Mouse (Mus musculus) testis, adult 2 months (tissue): ENCODE measurements around the gene Akap13. TPM values are rescaled to one million over a fixed set of nuclear protein-coding genes. Genes with fewer than 3 reads are reported as not detected.
A peak's percentile ranks its signal among the peaks of the same experiment; 100 is the strongest.

Experiments used
- H3K27ac ChIP-seq: fragments of 200-500 bp; 2 replicates; pipeline ENCODE4 v1.5.1; 2012; ENCODE audit warnings: low read depth, low read length; ENCODE audit not compliant: control insufficient read depth, insufficient read depth
- H3K27me3 ChIP-seq: fragments of 200-500 bp; 2 replicates; pipeline ENCODE4 v1.6.1; 2012; ENCODE audit warnings: mild to moderate bottlenecking, low read length, moderate library complexity; ENCODE audit not compliant: control insufficient read depth, insufficient read depth
- H3K36me3 ChIP-seq: fragments of 200-500 bp; 2 replicates; pipeline ENCODE4 v1.6.1; 2012; ENCODE audit warnings: mild to moderate bottlenecking, low read length; ENCODE audit not compliant: control insufficient read depth, insufficient read depth
- H3K4me1 ChIP-seq: fragments of 200-500 bp; 2 replicates; pipeline ENCODE4 v1.6.1; 2012; ENCODE audit warnings: low read length; ENCODE audit not compliant: control insufficient read depth, insufficient read depth
- H3K4me3 ChIP-seq: fragments of 200-500 bp; 2 replicates; pipeline ENCODE4 v1.5.1; 2012; ENCODE audit warnings: low read depth, mild to moderate bottlenecking, low read length, moderate library complexity, mixed read lengths; ENCODE audit not compliant: control insufficient read depth
- CTCF ChIP-seq: fragments of 200-500 bp; IDR thresholded peaks from 2 replicates; pipeline ENCODE4 v1.5.1; 2012; ENCODE audit warnings: low read depth, mild to moderate bottlenecking, inconsistent platforms, low read length, moderate library complexity; ENCODE audit not compliant: control insufficient read depth, insufficient read depth, insufficient replicate concordance
- POLR2A ChIP-seq: fragments of 200-500 bp; IDR thresholded peaks from 2 replicates; pipeline ENCODE4 v1.6.1; 2012; ENCODE audit warnings: low read depth, mild to moderate bottlenecking, inconsistent platforms, low read length, moderate library complexity; ENCODE audit not compliant: control insufficient read depth
- polyA plus RNA-seq: library from polyadenylated mRNA; depleted of rRNA; stranded (reverse); fragments of >200 nt; gene quantifications from 2 replicates; pipeline ENCODE4 v1.2.3, GENCODE M21; 2012

The Akap13 gene
- polyA plus RNA-seq, 1 experiment = 4.1 TPM

GRCm38 (mm10) chr7:75641415-75642177, 186.3 kb downstream of the Akap13 start:
- Histone ChIP-seq H3K27me3 (no peaks in the 10 kb centered on the region), H3K27ac (peak overlapping the region; percentile 55; the same call in 1 of the 2 replicates), H3K4me1 (no peaks in the 10 kb centered on the region), H3K36me3 (no peaks in the 10 kb centered on the region), H3K4me3 (no peak overlapping the region)
- TF ChIP-seq CTCF (no peak), POLR2A (no peak)

GRCm38 (mm10) chr7:75642178-75642777, 186.9 kb downstream of the Akap13 start:
- Histone ChIP-seq H3K4me3 (no peak overlapping the region), H3K36me3 (no peaks in the 10 kb centered on the region), H3K4me1 (no peaks in the 10 kb centered on the region), H3K27ac (peak overlapping the region; percentile 22; the same call in 1 of the 2 replicates), H3K27me3 (no peaks in the 10 kb centered on the region)
- TF ChIP-seq POLR2A = no peak
- TF ChIP-seq CTCF = no peak

- Histone ChIP-seq H3K36me3 (no peaks in the 10 kb centered on the region), H3K27ac (peak overlapping the region; percentile 42; the same call in 1 of the 2 replicates), H3K4me3 (peak overlapping the region; percentile 37), H3K4me1 (no peaks in the 10 kb centered on the region), H3K27me3 (no peaks in the 10 kb centered on the region)
- TF ChIP-seq POLR2A = no peak
- TF ChIP-seq CTCF = no peak
Observed at GRCm38 (mm10) chr7:75642846-75643563, 187.7 kb downstream of the Akap13 start.

GRCm38 (mm10) chr7:75643986-75644385, 188.7 kb downstream of the Akap13 start:
- Histone ChIP-seq H3K36me3 (no peaks in the 10 kb centered on the region), H3K4me3 (no peak overlapping the region), H3K27ac (peak overlapping the region; percentile 2; the same call in 1 of the 2 replicates)

GRCm38 (mm10) chr7:75644585-75644984, 189.3 kb downstream of the Akap13 start:
- Histone ChIP-seq H3K4me1 (no peaks in the 10 kb centered on the region), H3K27me3 (no peaks in the 10 kb centered on the region), H3K27ac (no peak overlapping the region), H3K4me3 (no peak overlapping the region), H3K36me3 (no peaks in the 10 kb centered on the region)
- TF ChIP-seq POLR2A = no peak
- TF ChIP-seq CTCF = no peak

More at GRCm38 (mm10) chr7:75643986-75644385, 188.7 kb downstream of the Akap13 start:
- TF ChIP-seq CTCF = no peak
- TF ChIP-seq POLR2A = no peak
- Histone ChIP-seq H3K27me3 (no peaks in the 10 kb centered on the region), H3K4me1 (no peaks in the 10 kb centered on the region)

GRCm38 (mm10) chr7:75645156-75645933, 190.0 kb downstream of the Akap13 start:
- Histone ChIP-seq H3K4me1 (no peaks in the 10 kb centered on the region), H3K27me3 (no peaks in the 10 kb centered on the region), H3K4me3 (no peak overlapping the region), H3K36me3 (no peaks in the 10 kb centered on the region), H3K27ac (no peak overlapping the region)
- TF ChIP-seq CTCF = no peak
- no peak for TF ChIP-seq POLR2A

- Histone ChIP-seq H3K4me1 (no peaks in the 10 kb centered on the region), H3K27ac (no peak overlapping the region), H3K4me3 (no peak overlapping the region), H3K27me3 (no peaks in the 10 kb centered on the region), H3K36me3 (no peaks in the 10 kb centered on the region)
- no peak for TF ChIP-seq POLR2A
- no peak for TF ChIP-seq CTCF
Observed at GRCm38 (mm10) chr7:75648051-75648450, 192.7 kb downstream of the Akap13 start.
